Mouse (Mus musculus) ES-Bruce4 (cell line): ENCODE measurements at regions not wholly inside any gene's neighbourhood (a gene's known extent, or its start where the extent isn't known, plus 50 kb on each side); places are given as distances from the start of the nearest gene placed in this dataset.

Experiments used
- H3K27ac ChIP-seq: 2 replicates; pipeline ENCODE4 v1.5.1; 2012; ENCODE audit warnings: low read length, inconsistent platforms; ENCODE audit not compliant: insufficient read depth
- H3K27me3 ChIP-seq: 2 replicates; pipeline ENCODE4 v1.6.1; 2012; ENCODE audit warnings: mild to moderate bottlenecking, low read length, inconsistent platforms; ENCODE audit not compliant: control insufficient read depth, poor library complexity, insufficient read depth, severe bottlenecking
- H3K36me3 ChIP-seq: 2 replicates; pipeline ENCODE4 v1.6.1; 2012; ENCODE audit warnings: inconsistent platforms, mild to moderate bottlenecking, low read length, moderate library complexity; ENCODE audit not compliant: control insufficient read depth, poor library complexity, insufficient read depth, severe bottlenecking
- H3K4me1 ChIP-seq: one replicate; pipeline ENCODE4 v1.8.1; 2011; ENCODE audit warnings: low read length; ENCODE audit not compliant: control insufficient read depth, insufficient read depth
- H3K4me3 ChIP-seq: 2 replicates; pipeline ENCODE4 v1.5.1; 2011; ENCODE audit warnings: low read depth, mild to moderate bottlenecking, low read length
- H3K9ac ChIP-seq: 2 replicates; pipeline ENCODE4 v1.6.1; 2012; ENCODE audit warnings: low read depth, mild to moderate bottlenecking, inconsistent platforms; ENCODE audit not compliant: poor library complexity, severe bottlenecking
- H3K9me3 ChIP-seq: replicated peaks from 2 replicates; pipeline ENCODE4 v1.6.1; 2012; ENCODE audit warnings: mild to moderate bottlenecking, low read length, inconsistent platforms; ENCODE audit not compliant: control insufficient read depth, poor library complexity, insufficient read depth, severe bottlenecking
- CTCF ChIP-seq: IDR thresholded peaks from one replicate; pipeline ENCODE4 v1.8.1; 2011; ENCODE audit warnings: low read depth, low read length
- EP300 ChIP-seq: IDR thresholded peaks from 2 replicates; pipeline ENCODE4 v1.6.1; 2011; ENCODE audit warnings: low read depth, low read length; ENCODE audit not compliant: insufficient read depth
- POLR2A ChIP-seq: IDR thresholded peaks from one replicate; pipeline ENCODE4 v1.8.1; 2011; ENCODE audit warnings: low read length; ENCODE audit not compliant: insufficient read depth

GRCm38 (mm10) chr8:125351486-125352032 is 218.0 kb downstream of the Sipa1l2 start:
- no peaks in the 10 kb centered on the region for H3K27me3 ChIP-seq
- no peaks in the 10 kb centered on the region for H3K4me1 ChIP-seq
- no peak overlapping the region for H3K4me3 ChIP-seq
- H3K36me3 ChIP-seq = no peaks in the 10 kb centered on the region
- no peak overlapping the region for H3K27ac ChIP-seq
- no peaks in the 10 kb centered on the region for H3K9me3 ChIP-seq
- H3K9ac ChIP-seq = no peak overlapping the region
- TF ChIP-seq POLR2A (no peak), EP300 (no peak), CTCF (no peak)

GRCm38 (mm10) chr8:125349290-125350025 is 220.2 kb downstream of the Sipa1l2 start:
- Histone ChIP-seq H3K4me3 (no peak overlapping the region), H3K27me3 (no peaks in the 10 kb centered on the region), H3K36me3 (no peaks in the 10 kb centered on the region), H3K9me3 (no peaks in the 10 kb centered on the region), H3K27ac (no peak overlapping the region), H3K9ac (no peak overlapping the region), H3K4me1 (no peaks in the 10 kb centered on the region)
- no peak for TF ChIP-seq EP300
- TF ChIP-seq CTCF = no peak
- TF ChIP-seq POLR2A = no peak

- Histone ChIP-seq H3K27me3 (no peaks in the 10 kb centered on the region), H3K4me3 (no peak overlapping the region), H3K27ac (no peak overlapping the region), H3K4me1 (no peaks in the 10 kb centered on the region), H3K9ac (no peak overlapping the region), H3K36me3 (no peaks in the 10 kb centered on the region), H3K9me3 (no peaks in the 10 kb centered on the region)
- TF ChIP-seq EP300 (no peak), CTCF (no peak), POLR2A (no peak)
Measured at GRCm38 (mm10) chr8:125346182-125346581, 223.4 kb downstream of the Sipa1l2 start.

- H3K4me3 ChIP-seq = no peak overlapping the region
- H3K27ac ChIP-seq = no peak overlapping the region
- no peaks in the 10 kb centered on the region for H3K4me1 ChIP-seq
- H3K27me3 ChIP-seq = no peaks in the 10 kb centered on the region
- H3K9me3 ChIP-seq = no peaks in the 10 kb centered on the region
- TF ChIP-seq EP300 (no peak), CTCF (no peak), POLR2A (no peak)
- H3K36me3 ChIP-seq = no peaks in the 10 kb centered on the region
- H3K9ac ChIP-seq = no peak overlapping the region
Measured at GRCm38 (mm10) chr8:125345571-125345970, 224.0 kb downstream of the Sipa1l2 start.

DNA sequence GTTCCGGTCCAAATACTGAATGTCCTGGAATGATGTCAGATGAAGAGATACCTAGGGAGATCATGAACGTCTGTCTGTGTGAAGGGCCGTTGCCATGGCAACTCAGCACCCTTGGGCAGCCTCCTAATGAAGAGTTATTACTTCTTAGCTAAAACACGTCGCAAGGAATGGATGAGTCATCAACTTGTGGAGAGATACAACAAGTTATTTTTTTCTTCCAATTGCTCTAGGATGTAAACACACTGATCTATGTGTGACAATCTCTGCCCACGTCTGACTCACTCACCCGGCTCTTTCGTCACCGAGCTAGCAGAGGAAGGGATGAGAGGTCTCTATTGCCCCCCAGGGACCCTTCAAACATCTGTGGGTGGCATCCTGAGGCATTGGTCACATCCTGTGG is 225.7 kb downstream of the Sipa1l2 start:
- Histone ChIP-seq H3K36me3 (no peaks in the 10 kb centered on the region), H3K9ac (no peak overlapping the region), H3K27me3 (no peaks in the 10 kb centered on the region), H3K27ac (no peak overlapping the region), H3K4me1 (no peaks in the 10 kb centered on the region), H3K4me3 (no peak overlapping the region), H3K9me3 (no peaks in the 10 kb centered on the region)
- TF ChIP-seq EP300 (no peak), POLR2A (no peak), CTCF (no peak)

DNA sequence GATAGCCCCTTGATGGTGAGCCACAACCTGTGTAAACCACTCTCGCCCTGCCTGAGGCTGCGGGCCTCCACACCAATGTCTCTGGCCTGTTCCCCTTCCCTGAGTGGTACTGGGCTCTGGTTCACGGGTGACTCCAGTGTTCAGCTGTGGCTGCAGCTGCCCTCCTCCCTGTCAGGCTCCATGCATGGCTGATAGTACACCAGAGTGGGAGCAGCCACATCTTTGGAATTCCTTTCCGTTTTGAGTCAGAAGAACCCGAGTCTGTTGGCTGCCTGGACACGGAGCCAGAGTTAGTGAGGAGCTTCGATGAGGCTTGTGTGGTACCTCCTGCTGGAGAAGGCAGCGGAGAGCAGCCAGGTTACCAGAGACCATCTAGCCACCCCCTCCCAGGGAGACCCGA is 227.1 kb downstream of the Sipa1l2 start:
- no peaks in the 10 kb centered on the region for H3K4me1 ChIP-seq
- H3K27ac ChIP-seq = no peak overlapping the region
- H3K9me3 ChIP-seq = no peaks in the 10 kb centered on the region
- no peaks in the 10 kb centered on the region for H3K36me3 ChIP-seq
- TF ChIP-seq CTCF = no peak
- no peak for TF ChIP-seq EP300
- TF ChIP-seq POLR2A = no peak
- H3K27me3 ChIP-seq = no peaks in the 10 kb centered on the region
- no peak overlapping the region for H3K9ac ChIP-seq
- no peak overlapping the region for H3K4me3 ChIP-seq
